Comparison of ENCODE assay signal across 25 mouse cellular contexts in the genomic region with DNA sequence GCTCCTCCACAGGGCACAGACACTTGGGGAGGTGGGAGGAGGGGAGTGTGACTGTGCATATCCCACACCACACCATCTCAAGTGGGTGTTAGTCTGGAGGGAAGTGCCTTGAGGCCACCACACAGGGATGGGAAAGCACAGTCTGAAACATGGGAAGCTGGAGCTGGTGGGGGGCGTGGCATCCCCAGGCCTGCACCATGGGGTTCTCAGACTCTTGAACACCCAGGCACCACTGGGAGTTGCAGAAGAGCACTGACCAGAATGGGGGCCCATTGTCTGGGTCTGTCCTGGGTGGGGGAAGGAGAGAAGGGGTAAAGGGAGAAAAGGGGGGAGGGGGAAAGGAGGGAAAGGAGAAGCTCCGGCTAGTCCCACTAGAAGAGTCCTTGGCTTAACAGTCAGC.
A peak's percentile ranks its signal among the peaks of the same experiment; 100 is the strongest.
DNase-seq lines count a peak whose midpoint lies in the region; ATAC-seq and TF ChIP-seq lines count a peak whose summit lies in the region.
"Had no signal": no experiment of that assay in that cellular context is flagged by ENCODE, and none has a peak within 500 bp of the region (broad histone marks: within the 10 kb centered on the region; RNA-seq: fewer than 3 reads in every experiment).

No protein-coding gene starts in this region.

- DNase-seq in embryonic facial prominence, embryonic 11.5 days (ENCODE audit: low spot score): no peak
- DNase-seq in embryonic facial prominence, embryonic 10.5 days (ENCODE audit: low spot score): no peak
- DNase-seq in hindbrain, embryonic 11.5 days (ENCODE audit: low spot score): no peak
- no peak for DNase-seq in midbrain, embryonic 11.5 days (ENCODE audit: low spot score, missing footprints)
- no peak for DNase-seq in midbrain, embryonic 10.5 days (ENCODE audit: low spot score)
- DNase-seq in midbrain, postnatal 0 days (ENCODE audit: low spot score): no peak
- DNase-seq: adrenal gland, adult 8-10 months; adrenal gland, postnatal 25 days; cerebellum, adult 11-12 months; cerebellum, adult 8-10 months; cerebellum, postnatal 10 days; cerebellum, postnatal 36 days; embryo, embryonic 11 days; forebrain, postnatal 0 days; gastrocnemius, postnatal 25 days; heart, adult 18-20 months; heart, postnatal 10 days; heart, postnatal 4 days had no signal

- H3K4me2 ChIP-seq in embryonic facial prominence, embryonic 11.5 days (ENCODE audit: low read depth, low read length): no peak overlapping the region
- H3K4me2 ChIP-seq in hindbrain, embryonic 11.5 days (replicated peaks; ENCODE audit: low read depth, low read length): no peak overlapping the region
- no peak overlapping the region for H3K4me2 ChIP-seq in hindbrain, embryonic 12.5 days (replicated peaks)
- H3K4me2 ChIP-seq in midbrain, embryonic 11.5 days: no peak overlapping the region
- no peak overlapping the region for H3K4me2 ChIP-seq in midbrain, postnatal 0 days (ENCODE audit: low read depth, low read length, poor library complexity, severe bottlenecking)
- H3K4me2 ChIP-seq: embryonic facial prominence, embryonic 12.5 days; embryonic facial prominence, embryonic 15.5 days; hindbrain, embryonic 13.5 days had no signal

- H3K27me3 ChIP-seq in embryonic facial prominence, embryonic 11.5 days (ENCODE audit: control insufficient read depth, insufficient read depth, low read length): no peaks in the 10 kb centered on the region
- H3K27me3 ChIP-seq in embryonic facial prominence, embryonic 10.5 days (replicated peaks; ENCODE audit: low read depth, poor library complexity, severe bottlenecking): no peaks in the 10 kb centered on the region
- no peaks in the 10 kb centered on the region for H3K27me3 ChIP-seq in hindbrain, embryonic 11.5 days (ENCODE audit: control insufficient read depth, insufficient read depth, low read length)
- no peaks in the 10 kb centered on the region for H3K27me3 ChIP-seq in hindbrain, embryonic 12.5 days
- H3K27me3 ChIP-seq in midbrain, embryonic 11.5 days (ENCODE audit: control insufficient read depth, insufficient read depth, low read length): no peaks in the 10 kb centered on the region
- H3K27me3 ChIP-seq in midbrain, embryonic 10.5 days (ENCODE audit: low read depth, poor library complexity, severe bottlenecking): no peaks in the 10 kb centered on the region
- no peaks in the 10 kb centered on the region for H3K27me3 ChIP-seq in midbrain, postnatal 0 days (ENCODE audit: insufficient read depth, low read length)
- H3K27me3 ChIP-seq: embryonic facial prominence, embryonic 12.5 days; embryonic facial prominence, embryonic 15.5 days; hindbrain, embryonic 13.5 days had no signal

- peak; percentile 56 for ATAC-seq in embryonic facial prominence, embryonic 11.5 days (replicated peaks; ENCODE audit: insufficient number of reproducible peaks, low FRiP score, low TSS enrichment, low read depth)
- ATAC-seq in hindbrain, embryonic 11.5 days (ENCODE audit: low FRiP score): 0 out of 2 replicates have a peak, but pooled peaks have one; percentile 38
- ATAC-seq in hindbrain, embryonic 12.5 days (ENCODE audit: low FRiP score): no peak
- peak; percentile 42 for ATAC-seq in midbrain, embryonic 11.5 days (ENCODE audit: low FRiP score)
- ATAC-seq in midbrain, postnatal 0 days (ENCODE audit: low FRiP score): 0 out of 2 replicates have a peak, but pooled peaks have one; percentile 16
- ATAC-seq: activated CD4-positive, CD25-positive, alpha-beta regulatory T cell, adult 4 months; forebrain, embryonic 14.5 days; forebrain, postnatal 0 days; hindbrain, embryonic 16.5 days had no signal

- H3K9ac ChIP-seq in embryonic facial prominence, embryonic 11.5 days (replicated peaks; ENCODE audit: low read length): no peak overlapping the region
- H3K9ac ChIP-seq in hindbrain, embryonic 11.5 days (ENCODE audit: low read depth, low read length): no peak overlapping the region
- H3K9ac ChIP-seq in hindbrain, embryonic 12.5 days: no peak overlapping the region
- no peak overlapping the region for H3K9ac ChIP-seq in midbrain, embryonic 11.5 days (ENCODE audit: low read length)
- H3K9ac ChIP-seq in midbrain, postnatal 0 days (replicated peaks; ENCODE audit: low read length, poor library complexity, severe bottlenecking): no peak overlapping the region
- H3K9ac ChIP-seq: embryonic facial prominence, embryonic 12.5 days; embryonic facial prominence, embryonic 15.5 days; forebrain, postnatal 0 days; hindbrain, embryonic 13.5 days had no signal

- no peak overlapping the region for H3K27ac ChIP-seq in embryonic facial prominence, embryonic 11.5 days (replicated peaks; ENCODE audit: low read depth, low read length)
- no peak overlapping the region for H3K27ac ChIP-seq in embryonic facial prominence, embryonic 10.5 days (replicated peaks)
- H3K27ac ChIP-seq in hindbrain, embryonic 11.5 days (ENCODE audit: low read depth, low read length): no peak overlapping the region
- no peak overlapping the region for H3K27ac ChIP-seq in hindbrain, embryonic 12.5 days
- no peak overlapping the region for H3K27ac ChIP-seq in midbrain, embryonic 11.5 days (ENCODE audit: low read depth, low read length)
- H3K27ac ChIP-seq in midbrain, embryonic 10.5 days (replicated peaks): no peak overlapping the region
- H3K27ac ChIP-seq in midbrain, postnatal 0 days (ENCODE audit: low read depth, low read length): no peak overlapping the region
- H3K27ac ChIP-seq: embryonic facial prominence, embryonic 12.5 days; embryonic facial prominence, embryonic 15.5 days; hindbrain, embryonic 13.5 days had no signal

- no peak for TF ChIP-seq CTCF in midbrain, postnatal 0 days (IDR thresholded peaks at IDR 0.05)

- no peak overlapping the region for H3K4me3 ChIP-seq in embryonic facial prominence, embryonic 11.5 days (ENCODE audit: low read depth, low read length)
- H3K4me3 ChIP-seq in embryonic facial prominence, embryonic 10.5 days: no peak overlapping the region
- H3K4me3 ChIP-seq in hindbrain, embryonic 11.5 days (ENCODE audit: low read depth, low read length): no peak overlapping the region
- H3K4me3 ChIP-seq in hindbrain, embryonic 12.5 days: no peak overlapping the region
- H3K4me3 ChIP-seq in midbrain, embryonic 11.5 days (ENCODE audit: low read depth, low read length): no peak overlapping the region
- no peak overlapping the region for H3K4me3 ChIP-seq in midbrain, embryonic 10.5 days
- no peak overlapping the region for H3K4me3 ChIP-seq in midbrain, postnatal 0 days (ENCODE audit: low read depth, low read length)
- H3K4me3 ChIP-seq: embryonic facial prominence, embryonic 12.5 days; embryonic facial prominence, embryonic 15.5 days; hindbrain, embryonic 13.5 days had no signal

- no peaks in the 10 kb centered on the region for H3K9me3 ChIP-seq in embryonic facial prominence, embryonic 11.5 days (replicated peaks; ENCODE audit: control insufficient read depth, low read length)
- H3K9me3 ChIP-seq in embryonic facial prominence, embryonic 10.5 days: no peaks in the 10 kb centered on the region
- no peaks in the 10 kb centered on the region for H3K9me3 ChIP-seq in hindbrain, embryonic 11.5 days (ENCODE audit: control insufficient read depth, low read length)
- no peaks in the 10 kb centered on the region for H3K9me3 ChIP-seq in hindbrain, embryonic 12.5 days (replicated peaks)
- H3K9me3 ChIP-seq in midbrain, embryonic 11.5 days (ENCODE audit: control insufficient read depth, low read length): no peaks in the 10 kb centered on the region
- no peaks in the 10 kb centered on the region for H3K9me3 ChIP-seq in midbrain, embryonic 10.5 days (replicated peaks)
- H3K9me3 ChIP-seq in midbrain, postnatal 0 days (ENCODE audit: low read length): no peaks in the 10 kb centered on the region
- H3K9me3 ChIP-seq: embryonic facial prominence, embryonic 12.5 days; embryonic facial prominence, embryonic 15.5 days; hindbrain, embryonic 13.5 days had no signal

- no peaks in the 10 kb centered on the region for H3K36me3 ChIP-seq in embryonic facial prominence, embryonic 11.5 days (replicated peaks; ENCODE audit: control insufficient read depth, insufficient read depth, low read depth, low read length)
- H3K36me3 ChIP-seq in embryonic facial prominence, embryonic 10.5 days (replicated peaks): no peaks in the 10 kb centered on the region
- no peaks in the 10 kb centered on the region for H3K36me3 ChIP-seq in hindbrain, embryonic 11.5 days (ENCODE audit: control insufficient read depth, insufficient read depth, low read length)
- H3K36me3 ChIP-seq in hindbrain, embryonic 12.5 days: no peaks in the 10 kb centered on the region
- no peaks in the 10 kb centered on the region for H3K36me3 ChIP-seq in midbrain, embryonic 11.5 days (ENCODE audit: control insufficient read depth, insufficient read depth, low read length)
- H3K36me3 ChIP-seq in midbrain, embryonic 10.5 days: no peaks in the 10 kb centered on the region
- no peaks in the 10 kb centered on the region for H3K36me3 ChIP-seq in midbrain, postnatal 0 days (ENCODE audit: insufficient read depth, low read length)
- H3K36me3 ChIP-seq: embryonic facial prominence, embryonic 12.5 days; embryonic facial prominence, embryonic 15.5 days; hindbrain, embryonic 13.5 days had no signal

- 66% methylated on average over 2 of the region's 2 CpGs for WGBS in embryonic facial prominence, embryonic 11.5 days
- WGBS in embryonic facial prominence, embryonic 10.5 days: 92% methylated on average over 2 of the region's 2 CpGs
- WGBS in hindbrain, embryonic 11.5 days: 91% methylated on average over 2 of the region's 2 CpGs
- WGBS in hindbrain, embryonic 12.5 days: 90% methylated on average over 2 of the region's 2 CpGs
- WGBS in midbrain, embryonic 11.5 days: 90% methylated on average over 2 of the region's 2 CpGs
- 84% methylated on average over 2 of the region's 2 CpGs for WGBS in midbrain, embryonic 10.5 days
- 100% methylated on average over 2 of the region's 2 CpGs for WGBS in midbrain, postnatal 0 days

- H3K4me1 ChIP-seq in embryonic facial prominence, embryonic 11.5 days (ENCODE audit: control insufficient read depth, insufficient read depth, low read length): no peaks in the 10 kb centered on the region
- no peaks in the 10 kb centered on the region for H3K4me1 ChIP-seq in embryonic facial prominence, embryonic 10.5 days
- no peaks in the 10 kb centered on the region for H3K4me1 ChIP-seq in hindbrain, embryonic 11.5 days (replicated peaks; ENCODE audit: control insufficient read depth, insufficient read depth, low read length)
- H3K4me1 ChIP-seq in hindbrain, embryonic 12.5 days: peaks cover 9% of the 10 kb centered on the region
- no peaks in the 10 kb centered on the region for H3K4me1 ChIP-seq in midbrain, embryonic 11.5 days (ENCODE audit: control insufficient read depth, insufficient read depth, low read length)
- peaks cover 8% of the 10 kb centered on the region for H3K4me1 ChIP-seq in midbrain, embryonic 10.5 days
- H3K4me1 ChIP-seq in midbrain, postnatal 0 days (ENCODE audit: insufficient read depth, low read length): 0 out of 2 replicates have a peak, but pooled peaks cover 3% of the 10 kb centered on the region
- H3K4me1 ChIP-seq: embryonic facial prominence, embryonic 15.5 days had no signal
